Mouse (Mus musculus) midbrain, embryonic 14.5 days (tissue): ENCODE results near the gene Lrp3. TPM values are rescaled to one million over a fixed set of nuclear protein-coding genes. Genes with fewer than 3 reads are reported as not detected.

Experiments used
- ATAC-seq: fragments of 200-750 bp; cut with Nextera tagmentation; 2 replicates; pipeline ENCODE4 v1.8.0; 2017; ENCODE audit warnings: moderate number of reproducible peaks, moderate library complexity; ENCODE audit not compliant: low FRiP score, low TSS enrichment
- DNase-seq: peaks from one replicate; pipeline ENCODE4 v3.0.0-alpha.2; 2015
- H3K27ac ChIP-seq: fragments of 300-500 bp; sonication (generic); replicated peaks from 2 replicates; pipeline ENCODE4 v1.5.1; 2014; ENCODE audit warnings: mild to moderate bottlenecking, low read depth, low read length, moderate library complexity
- H3K27me3 ChIP-seq: fragments of 300-500 bp; sonication (generic); 2 replicates; pipeline ENCODE4 v1.6.1; 2014; ENCODE audit warnings: low read length, control low read depth, mixed read lengths; ENCODE audit not compliant: control insufficient read depth, insufficient read depth
- H3K36me3 ChIP-seq: fragments of 300-500 bp; sonication (generic); 2 replicates; pipeline ENCODE4 v1.6.1; 2014; ENCODE audit warnings: low read length, control low read depth; ENCODE audit not compliant: control insufficient read depth, insufficient read depth
- H3K4me1 ChIP-seq: fragments of 300-500 bp; sonication (generic); 2 replicates; pipeline ENCODE4 v1.6.1; 2014; ENCODE audit warnings: mild to moderate bottlenecking, antibody characterized with exemption, low read length, control low read depth; ENCODE audit not compliant: control insufficient read depth, insufficient read depth
- H3K4me2 ChIP-seq: fragments of 300-500 bp; sonication (generic); 2 replicates; pipeline ENCODE4 v1.6.1; 2014; ENCODE audit warnings: mild to moderate bottlenecking, low read length, moderate library complexity
- H3K4me3 ChIP-seq: fragments of 300-500 bp; sonication (generic); replicated peaks from 2 replicates; pipeline ENCODE4 v1.5.1; 2014; ENCODE audit warnings: low read depth, low read length
- H3K9ac ChIP-seq: fragments of 300-500 bp; sonication (generic); replicated peaks from 2 replicates; pipeline ENCODE4 v1.6.1; 2014; ENCODE audit warnings: mild to moderate bottlenecking, low read length, moderate library complexity
- H3K9me3 ChIP-seq: fragments of 300-500 bp; sonication (generic); 2 replicates; pipeline ENCODE4 v1.6.1; 2016; ENCODE audit warnings: low read length, control low read depth, mixed read lengths; ENCODE audit not compliant: control insufficient read depth
- WGBS: fragments of 180-500 bp; shearing (Covaris S2); extraction: QIAGEN DNeasy Blood & Tissue Kit; methylation state at CpG from one replicate; pipeline ENCODE4 v1.1.7; 2014; 5-methylcytosine and 5-hydroxymethylcytosine counted together
- polyA plus RNA-seq: library from polyadenylated mRNA; unstranded; fragments of >200 nt; fragmentation: Nextera tagmentation; extraction: Ambion mirVana; gene quantifications from 2 replicates; pipeline ENCODE4 v1.2.1, GENCODE M21; 2014

Lrp3 gene
- polyA plus RNA-seq, 1 experiment from 2014 or later: 33.3 TPM

- Histone ChIP-seq H3K4me1 (0 out of 2 replicates have a peak, but pooled peaks cover under 1% of the 10 kb centered on the region), H3K27me3 (no peaks in the 10 kb centered on the region), H3K36me3 (no peaks in the 10 kb centered on the region), H3K4me3 (no peak overlapping the region), H3K27ac (no peak overlapping the region), H3K9ac (no peak overlapping the region), H3K9me3 (no peaks in the 10 kb centered on the region), H3K4me2 (no peak overlapping the region)
- peak; percentile 75 for DNase-seq
- no peak for ATAC-seq
- WGBS: 54% methylated on average over 18 of the region's 18 CpGs
Measured at GRCm38 (mm10) chr7:35176412-35177381, 38.6 kb downstream of the Lrp3 start.

- WGBS: 84% methylated on average over 4 of the region's 4 CpGs
- H3K9me3 ChIP-seq: no peaks in the 10 kb centered on the region
Measured at GRCm38 (mm10) chr7:35175533-35175932, 39.8 kb downstream of the Lrp3 start.

GRCm38 (mm10) chr7:35172519-35172918, 42.8 kb downstream of the Lrp3 start:
- 76% methylated on average over 4 of the region's 4 CpGs for WGBS
- DNase-seq: no peak
- H3K4me3 ChIP-seq: no peak overlapping the region
- H3K9ac ChIP-seq: no peak overlapping the region
- H3K27me3 ChIP-seq: no peaks in the 10 kb centered on the region
- ATAC-seq: no peak
- H3K9me3 ChIP-seq: no peaks in the 10 kb centered on the region
- no peak overlapping the region for H3K27ac ChIP-seq
- H3K4me1 ChIP-seq: 0 out of 2 replicates have a peak, but pooled peaks cover 2% of the 10 kb centered on the region
- no peak overlapping the region for H3K4me2 ChIP-seq
- H3K36me3 ChIP-seq: no peaks in the 10 kb centered on the region

More at GRCm38 (mm10) chr7:35175533-35175932, 39.8 kb downstream of the Lrp3 start:
- Histone ChIP-seq H3K4me1 (0 out of 2 replicates have a peak, but pooled peaks cover 2% of the 10 kb centered on the region), H3K4me3 (no peak overlapping the region), H3K27me3 (no peaks in the 10 kb centered on the region), H3K27ac (no peak overlapping the region), H3K36me3 (no peaks in the 10 kb centered on the region), H3K4me2 (no peak overlapping the region), H3K9ac (no peak overlapping the region)
- ATAC-seq: no peak
- DNase-seq: no peak

GRCm38 (mm10) chr7:35171867-35172382, 43.4 kb downstream of the Lrp3 start:
- Histone ChIP-seq H3K4me1 (0 out of 2 replicates have a peak, but pooled peaks cover 2% of the 10 kb centered on the region), H3K4me2 (peak overlapping the region; percentile 28; the same call in 1 of the 2 replicates), H3K27me3 (no peaks in the 10 kb centered on the region), H3K9ac (no peak overlapping the region), H3K27ac (no peak overlapping the region), H3K4me3 (no peak overlapping the region), H3K36me3 (no peaks in the 10 kb centered on the region), H3K9me3 (no peaks in the 10 kb centered on the region)
- peak; percentile 93 for DNase-seq
- WGBS: 4% methylated on average over 16 of the region's 16 CpGs
- ATAC-seq: peak; percentile 74

- Histone ChIP-seq H3K9ac (no peak overlapping the region), H3K27ac (no peak overlapping the region), H3K4me3 (no peak overlapping the region), H3K36me3 (no peaks in the 10 kb centered on the region), H3K4me2 (no peak overlapping the region), H3K4me1 (0 out of 2 replicates have a peak, but pooled peaks cover 2% of the 10 kb centered on the region), H3K9me3 (no peaks in the 10 kb centered on the region), H3K27me3 (no peaks in the 10 kb centered on the region)
- peak; percentile 92 for DNase-seq
- WGBS: 13% methylated on average over 6 of the region's 6 CpGs
- ATAC-seq: 0 out of 2 replicates have a peak, but pooled peaks have one; percentile 5
Measured at GRCm38 (mm10) chr7:35169341-35169740, 46.0 kb downstream of the Lrp3 start.

GRCm38 (mm10) chr7:35167925-35168324, 47.4 kb downstream of the Lrp3 start:
- Histone ChIP-seq H3K4me3 (no peak overlapping the region), H3K4me2 (no peak overlapping the region), H3K27ac (no peak overlapping the region), H3K27me3 (no peaks in the 10 kb centered on the region), H3K9ac (no peak overlapping the region), H3K36me3 (no peaks in the 10 kb centered on the region), H3K4me1 (0 out of 2 replicates have a peak, but pooled peaks cover 2% of the 10 kb centered on the region), H3K9me3 (no peaks in the 10 kb centered on the region)
- DNase-seq: no peak
- no peak for ATAC-seq
- WGBS: 73% methylated on average over 2 of the region's 2 CpGs

GRCm38 (mm10) chr7:35166988-35167387, 48.3 kb downstream of the Lrp3 start:
- Histone ChIP-seq H3K27me3 (no peaks in the 10 kb centered on the region), H3K4me3 (no peak overlapping the region), H3K4me1 (0 out of 2 replicates have a peak, but pooled peaks cover 2% of the 10 kb centered on the region), H3K9ac (no peak overlapping the region), H3K36me3 (no peaks in the 10 kb centered on the region), H3K4me2 (no peak overlapping the region), H3K27ac (no peak overlapping the region), H3K9me3 (no peaks in the 10 kb centered on the region)
- no peak for ATAC-seq
- no peak for DNase-seq
- 88% methylated on average over 5 of the region's 5 CpGs for WGBS

GRCm38 (mm10) chr7:35164131-35164530, 51.2 kb downstream of the Lrp3 start:
- Histone ChIP-seq H3K9me3 (no peaks in the 10 kb centered on the region), H3K27me3 (no peaks in the 10 kb centered on the region), H3K4me3 (no peak overlapping the region), H3K4me2 (no peak overlapping the region), H3K36me3 (no peaks in the 10 kb centered on the region), H3K27ac (no peak overlapping the region), H3K4me1 (no peaks in the 10 kb centered on the region), H3K9ac (no peak overlapping the region)
- DNase-seq: no peak
- 76% methylated on average over 6 of the region's 6 CpGs for WGBS
- no peak for ATAC-seq
